Mouse (Mus musculus): ENCODE results near the gene Gm45233. TPM values are rescaled to one million over a fixed set of nuclear protein-coding genes. Genes with fewer than 3 reads are reported as not detected.
A peak's percentile ranks its signal among the peaks of the same experiment; 100 is the strongest.

The Gm45233 gene
- polyA plus RNA-seq, 1 experiment from 2014 or later, result 0.50 TPM

GRCm38 (mm10) chr7:43482090-43482716, 38.3 kb downstream of the Gm45233 start:
- 64% methylated on average over 8 of the region's 8 CpGs for WGBS
- ATAC-seq (ENCODE audit: low FRiP score), result peak; percentile 77
- Histone ChIP-seq H3K27ac (no peak overlapping the region; the same call in 1 of the 2 replicates), H3K4me2 (replicated peaks) (no peak overlapping the region), H3K9ac (no peak overlapping the region), H3K27me3 (peaks cover 21% of the 10 kb centered on the region), H3K4me3 (no peak overlapping the region), H3K9me3 (replicated peaks) (no peaks in the 10 kb centered on the region), H3K4me1 (peaks cover 15% of the 10 kb centered on the region), H3K36me3 (peaks cover 9% of the 10 kb centered on the region; the same call in 1 of the 2 replicates)

GRCm38 (mm10) chr7:43483236-43483635, 39.3 kb downstream of the Gm45233 start:
- no peak overlapping the region for H3K9ac ChIP-seq
- 27% methylated on average over 10 of the region's 10 CpGs for WGBS
- ATAC-seq (ENCODE audit: low FRiP score), result no peak
- no peak overlapping the region for H3K4me3 ChIP-seq
- peaks cover 16% of the 10 kb centered on the region for H3K4me1 ChIP-seq
- no peak overlapping the region for H3K27ac ChIP-seq
- H3K27me3 ChIP-seq, result peaks cover 11% of the 10 kb centered on the region
- H3K4me2 ChIP-seq (replicated peaks), result no peak overlapping the region
- no peaks in the 10 kb centered on the region for H3K9me3 ChIP-seq (replicated peaks)
- H3K36me3 ChIP-seq, result peaks cover 9% of the 10 kb centered on the region; the same call in 1 of the 2 replicates

- Histone ChIP-seq H3K4me1 (peaks cover 19% of the 10 kb centered on the region), H3K4me2 (replicated peaks) (peak overlapping the region; percentile 60), H3K27ac (no peak overlapping the region), H3K36me3 (no peaks in the 10 kb centered on the region), H3K4me3 (peak overlapping the region; percentile 62), H3K27me3 (peaks cover 2% of the 10 kb centered on the region; the same call in 1 of the 2 replicates), H3K9ac (peak overlapping the region; percentile 84; the same call in 1 of the 2 replicates), H3K9me3 (replicated peaks) (no peaks in the 10 kb centered on the region)
- WGBS, result 43% methylated on average over 5 of the region's 5 CpGs
- no peak for ATAC-seq (ENCODE audit: low FRiP score)
These were observed 44.7 kb downstream of the Gm45233 start for GRCm38 (mm10) chr7:43488646-43489045.

GRCm38 (mm10) chr7:43489631-43490125, 45.8 kb downstream of the Gm45233 start, which contains the start of gene Iglon5:
Gene Iglon5 (minus strand): TSS chr7:43490075.
- H3K9me3 ChIP-seq (replicated peaks), result no peaks in the 10 kb centered on the region
- peak within 1 kb of the TSS; percentile 62 for H3K4me3 ChIP-seq
- H3K9ac ChIP-seq, result peak within 1 kb of the TSS; percentile 84
- peak within 1 kb of the TSS; percentile 60 for H3K4me2 ChIP-seq (replicated peaks)
- 2% methylated on average over 18 of the region's 41 CpGs for WGBS
- H3K36me3 ChIP-seq, result no peaks in the 10 kb centered on the region
- H3K27me3 ChIP-seq, result peaks cover 5% of the 10 kb centered on the region; the same call in 1 of the 2 replicates
- peak; percentile 67 for ATAC-seq (ENCODE audit: low FRiP score)
- peak within 1 kb of the TSS; percentile 85 for H3K27ac ChIP-seq
- H3K4me1 ChIP-seq, result peaks cover 19% of the 10 kb centered on the region

GRCm38 (mm10) chr7:43490182-43490584, 46.3 kb downstream of the Gm45233 start:
- ATAC-seq (ENCODE audit: low FRiP score), result peak; percentile 88
- 0% methylated on average over 12 of the region's 13 CpGs for WGBS
- H3K4me2 ChIP-seq (replicated peaks), result peak overlapping the region; percentile 60
- peak overlapping the region; percentile 62 for H3K4me3 ChIP-seq
- no peaks in the 10 kb centered on the region for H3K9me3 ChIP-seq (replicated peaks)
- no peaks in the 10 kb centered on the region for H3K36me3 ChIP-seq
- peaks cover 5% of the 10 kb centered on the region; the same call in 1 of the 2 replicates for H3K27me3 ChIP-seq
- H3K4me1 ChIP-seq, result peaks cover 19% of the 10 kb centered on the region
- H3K27ac ChIP-seq, result peak overlapping the region; percentile 85
- H3K9ac ChIP-seq, result peak overlapping the region; percentile 84

- peak overlapping the region; percentile 60 for H3K4me2 ChIP-seq (replicated peaks)
These were observed 46.9 kb downstream of the Gm45233 start for GRCm38 (mm10) chr7:43490861-43491260.

GRCm38 (mm10) chr7:43495343-43496021, 51.6 kb downstream of the Gm45233 start:
- Histone ChIP-seq H3K9ac (no peak overlapping the region), H3K4me1 (0 out of 2 replicates have a peak, but pooled peaks cover 4% of the 10 kb centered on the region), H3K9me3 (replicated peaks) (0 out of 2 replicates have a peak, but pooled peaks cover 5% of the 10 kb centered on the region), H3K4me2 (replicated peaks) (0 out of 2 replicates have a peak overlapping the region, but pooled peaks have one; percentile 1), H3K4me3 (no peak overlapping the region), H3K27ac (no peak overlapping the region), H3K36me3 (no peaks in the 10 kb centered on the region), H3K27me3 (peaks cover 5% of the 10 kb centered on the region; the same call in 1 of the 2 replicates)
- 15% methylated on average over 21 of the region's 21 CpGs for WGBS
- ATAC-seq (ENCODE audit: low FRiP score), result peak; percentile 42

More at GRCm38 (mm10) chr7:43490861-43491260, 46.9 kb downstream of the Gm45233 start:
- Histone ChIP-seq H3K27ac (peak overlapping the region; percentile 85; the same call in 1 of the 2 replicates), H3K36me3 (no peaks in the 10 kb centered on the region), H3K9me3 (replicated peaks) (no peaks in the 10 kb centered on the region), H3K4me1 (peaks cover 19% of the 10 kb centered on the region), H3K27me3 (peaks cover 5% of the 10 kb centered on the region; the same call in 1 of the 2 replicates), H3K9ac (no peak overlapping the region), H3K4me3 (0 out of 2 replicates have a peak overlapping the region, but pooled peaks have one; percentile 62)
- WGBS, result 70% methylated on average over 9 of the region's 9 CpGs
- 0 out of 2 replicates have a peak, but pooled peaks have one; percentile 11 for ATAC-seq (ENCODE audit: low FRiP score)

GRCm38 (mm10) chr7:43511707-43512478, 68.0 kb downstream of the Gm45233 start:
- H3K4me2 ChIP-seq (replicated peaks), result no peak overlapping the region
- no peaks in the 10 kb centered on the region for H3K27me3 ChIP-seq
- H3K27ac ChIP-seq, result no peak overlapping the region
- H3K4me1 ChIP-seq, result no peaks in the 10 kb centered on the region
- no peak for ATAC-seq (ENCODE audit: low FRiP score)
- H3K9ac ChIP-seq, result no peak overlapping the region
- no peak overlapping the region for H3K4me3 ChIP-seq
- H3K36me3 ChIP-seq, result no peaks in the 10 kb centered on the region
- no peaks in the 10 kb centered on the region for H3K9me3 ChIP-seq (replicated peaks)
- WGBS, result 59% methylated on average over 4 of the region's 4 CpGs

- no peaks in the 10 kb centered on the region for H3K4me1 ChIP-seq
- 72% methylated on average over 4 of the region's 4 CpGs for WGBS
- ATAC-seq (ENCODE audit: low FRiP score), result no peak
- H3K36me3 ChIP-seq, result no peaks in the 10 kb centered on the region
- no peaks in the 10 kb centered on the region for H3K9me3 ChIP-seq (replicated peaks)
- no peaks in the 10 kb centered on the region for H3K27me3 ChIP-seq
- H3K27ac ChIP-seq, result no peak overlapping the region
- H3K4me3 ChIP-seq, result no peak overlapping the region
- no peak overlapping the region for H3K4me2 ChIP-seq (replicated peaks)
- no peak overlapping the region for H3K9ac ChIP-seq
These were observed 68.6 kb downstream of the Gm45233 start for GRCm38 (mm10) chr7:43512519-43512918.
